Mouse (Mus musculus) forebrain, postnatal 0 days (tissue): Measurements from ENCODE around the gene Tpk1. TPM values are rescaled to one million over a fixed set of nuclear protein-coding genes. Genes with fewer than 3 reads are reported as not detected.

Experiments
- ATAC-seq: fragments of 200-750 bp; cut with Nextera tagmentation; 2 replicates; pipeline ENCODE4 v1.8.0; 2017; ENCODE audit warnings: mild to moderate bottlenecking, moderate library complexity
- DNase-seq: peaks from one replicate; pipeline ENCODE4 v3.0.0-alpha.2; 2015
- H3K27ac ChIP-seq: fragments of 300-500 bp; sonication (generic); 2 replicates; pipeline ENCODE4 v1.5.1; 2014; ENCODE audit warnings: low read depth, mild to moderate bottlenecking, antibody characterized with exemption, low read length, moderate library complexity, mixed read lengths
- H3K27me3 ChIP-seq: fragments of 300-500 bp; sonication (generic); 2 replicates; pipeline ENCODE4 v1.6.1; 2014; ENCODE audit warnings: mild to moderate bottlenecking, low read length, mixed read lengths; ENCODE audit not compliant: insufficient read depth
- H3K36me3 ChIP-seq: fragments of 300-500 bp; sonication (generic); 2 replicates; pipeline ENCODE4 v1.6.1; 2014; ENCODE audit warnings: mild to moderate bottlenecking, moderate library complexity; ENCODE audit not compliant: insufficient read depth
- H3K4me1 ChIP-seq: fragments of 300-500 bp; sonication (generic); 2 replicates; pipeline ENCODE4 v1.6.1; 2014; ENCODE audit warnings: antibody characterized with exemption; ENCODE audit not compliant: insufficient read depth
- H3K4me2 ChIP-seq: fragments of 300-500 bp; sonication (generic); 2 replicates; pipeline ENCODE4 v1.6.1; 2014; ENCODE audit warnings: low read depth, mild to moderate bottlenecking, moderate library complexity
- H3K4me3 ChIP-seq: fragments of 300-500 bp; sonication (generic); 2 replicates; pipeline ENCODE4 v1.5.1; 2014; ENCODE audit warnings: low read depth, low read length, mixed read lengths
- H3K9ac ChIP-seq: fragments of 300-500 bp; sonication (generic); 2 replicates; pipeline ENCODE4 v1.6.1; 2014; ENCODE audit warnings: mild to moderate bottlenecking
- H3K9me3 ChIP-seq: fragments of 300-500 bp; sonication (generic); 2 replicates; pipeline ENCODE4 v1.6.1; 2016; ENCODE audit warnings: low read length
- CTCF ChIP-seq: sonication (generic); IDR thresholded peaks from 2 replicates; pipeline ENCODE4 v1.5.1; 2016; ENCODE audit warnings: antibody characterized with exemption, control low read depth, low read depth
- WGBS: fragments of 180-500 bp; shearing (Covaris S2); extraction: QIAGEN DNeasy Blood & Tissue Kit; methylation state at CpG from one replicate; pipeline ENCODE4 v1.1.7; 2014; 5-methylcytosine and 5-hydroxymethylcytosine counted together
- polyA plus RNA-seq: library from polyadenylated mRNA; unstranded; fragments of >200 nt; fragmentation: Nextera tagmentation; extraction: Ambion mirVana; gene quantifications from 2 replicates; pipeline ENCODE4 v1.2.1, GENCODE M21; 2015
- total RNA-seq: library from RNA; depleted of rRNA; stranded (reverse); fragments of >200 nt; gene quantifications from 2 replicates; pipeline ENCODE4 v1.2.3, GENCODE M21; 2014

The Tpk1 gene
- total and polyA plus RNA-seq, 2 experiments from 2014 or later: 4.7 to 5.0 TPM

- H3K27me3 ChIP-seq: no peaks in the 10 kb centered on the region
- no peak for DNase-seq
- H3K4me1 ChIP-seq: no peaks in the 10 kb centered on the region
- WGBS: 84% methylated on average over 5 of the region's 5 CpGs
- no peak overlapping the region for H3K27ac ChIP-seq
- ATAC-seq: no peak
- no peak for TF ChIP-seq CTCF
- H3K4me2 ChIP-seq: no peak overlapping the region
- no peak overlapping the region for H3K9ac ChIP-seq
- H3K36me3 ChIP-seq: no peaks in the 10 kb centered on the region
- no peaks in the 10 kb centered on the region for H3K9me3 ChIP-seq
- no peak overlapping the region for H3K4me3 ChIP-seq
These were observed 161.4 kb downstream of the Tpk1 start for GRCm38 (mm10) chr6:43504609-43505230.

DNA sequence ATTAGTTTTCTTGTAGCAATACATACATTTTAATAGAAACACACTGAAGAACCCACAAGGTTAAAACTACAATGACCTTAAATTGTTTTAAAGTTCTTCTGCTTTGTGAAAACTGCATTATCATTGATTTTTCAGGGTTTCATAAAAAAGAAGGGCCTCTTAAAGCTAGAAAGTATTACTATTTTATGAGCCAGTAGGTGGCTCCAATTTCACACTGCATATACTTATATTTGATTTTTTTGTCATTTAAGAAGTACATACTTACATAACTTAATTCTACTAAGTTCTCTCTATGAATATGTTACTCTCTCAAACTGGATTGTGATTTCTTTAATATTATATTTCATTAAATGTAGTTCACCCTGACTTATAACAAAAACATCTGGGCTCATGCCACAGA, 173.7 kb downstream of the Tpk1 start:
- DNase-seq: peak; percentile 3
- no peaks in the 10 kb centered on the region for H3K9me3 ChIP-seq
- no peaks in the 10 kb centered on the region for H3K36me3 ChIP-seq
- H3K27ac ChIP-seq: no peak overlapping the region
- H3K9ac ChIP-seq: no peak overlapping the region
- ATAC-seq: no peak
- H3K4me3 ChIP-seq: no peak overlapping the region
- no peaks in the 10 kb centered on the region for H3K4me1 ChIP-seq
- peak; percentile 23; the same call in 1 of the 2 replicates for TF ChIP-seq CTCF
- no peak overlapping the region for H3K4me2 ChIP-seq
- H3K27me3 ChIP-seq: no peaks in the 10 kb centered on the region

- no peak overlapping the region for H3K27ac ChIP-seq
- no peak for TF ChIP-seq CTCF
- no peaks in the 10 kb centered on the region for H3K4me1 ChIP-seq
- WGBS: 89% methylated on average over 2 of the region's 2 CpGs
- DNase-seq: no peak
- no peak overlapping the region for H3K4me2 ChIP-seq
- no peaks in the 10 kb centered on the region for H3K9me3 ChIP-seq
- H3K27me3 ChIP-seq: no peaks in the 10 kb centered on the region
- H3K36me3 ChIP-seq: no peaks in the 10 kb centered on the region
- no peak overlapping the region for H3K9ac ChIP-seq
- H3K4me3 ChIP-seq: no peak overlapping the region
- no peak for ATAC-seq
These were observed 179.4 kb downstream of the Tpk1 start for GRCm38 (mm10) chr6:43486691-43487090.

GRCm38 (mm10) chr6:43480687-43481086, 185.4 kb downstream of the Tpk1 start:
- no peak overlapping the region for H3K4me2 ChIP-seq
- no peak overlapping the region for H3K9ac ChIP-seq
- H3K4me3 ChIP-seq: no peak overlapping the region
- no peak for TF ChIP-seq CTCF
- no peaks in the 10 kb centered on the region for H3K36me3 ChIP-seq
- 87% methylated on average over 3 of the region's 3 CpGs for WGBS
- H3K9me3 ChIP-seq: no peaks in the 10 kb centered on the region
- DNase-seq (no peak), ATAC-seq (no peak)
- H3K4me1 ChIP-seq: no peaks in the 10 kb centered on the region
- no peak overlapping the region for H3K27ac ChIP-seq
- H3K27me3 ChIP-seq: no peaks in the 10 kb centered on the region

DNA sequence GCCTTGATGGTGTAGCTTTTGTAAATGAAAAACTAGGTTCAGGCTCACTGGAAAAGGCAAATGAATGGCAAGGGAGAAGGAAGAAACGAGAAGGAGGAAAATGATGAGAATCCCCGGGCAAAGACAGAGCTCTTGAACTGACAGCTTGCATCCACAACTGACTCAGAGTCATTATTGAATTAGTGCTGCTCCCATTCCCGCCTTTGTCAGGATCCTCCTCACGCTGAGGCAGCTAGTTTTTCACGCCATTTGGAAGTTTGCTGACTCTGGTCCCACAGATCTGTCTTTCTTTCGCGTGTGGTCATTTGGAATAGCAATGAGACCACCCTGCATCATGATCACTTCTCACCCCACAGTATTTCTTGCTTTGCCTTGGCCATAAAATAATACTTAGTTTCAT, 187.3 kb downstream of the Tpk1 start:
- ATAC-seq: no peak
- 50% methylated on average over 7 of the region's 7 CpGs for WGBS
- no peaks in the 10 kb centered on the region for H3K36me3 ChIP-seq
- H3K4me2 ChIP-seq: no peak overlapping the region
- DNase-seq: no peak
- no peak overlapping the region for H3K27ac ChIP-seq
- H3K9ac ChIP-seq: no peak overlapping the region
- H3K4me1 ChIP-seq: no peaks in the 10 kb centered on the region
- H3K27me3 ChIP-seq: no peaks in the 10 kb centered on the region
- H3K4me3 ChIP-seq: no peak overlapping the region
- TF ChIP-seq CTCF: no peak
- H3K9me3 ChIP-seq: no peaks in the 10 kb centered on the region

GRCm38 (mm10) chr6:43476406-43476805, 189.7 kb downstream of the Tpk1 start:
- DNase-seq (no peak), ATAC-seq (no peak)
- Histone ChIP-seq H3K9me3 (no peaks in the 10 kb centered on the region), H3K36me3 (no peaks in the 10 kb centered on the region), H3K4me3 (no peak overlapping the region), H3K4me2 (no peak overlapping the region), H3K9ac (no peak overlapping the region), H3K4me1 (no peaks in the 10 kb centered on the region), H3K27ac (no peak overlapping the region), H3K27me3 (no peaks in the 10 kb centered on the region)
- no peak for TF ChIP-seq CTCF
- 92% methylated on average over 3 of the region's 3 CpGs for WGBS

DNA sequence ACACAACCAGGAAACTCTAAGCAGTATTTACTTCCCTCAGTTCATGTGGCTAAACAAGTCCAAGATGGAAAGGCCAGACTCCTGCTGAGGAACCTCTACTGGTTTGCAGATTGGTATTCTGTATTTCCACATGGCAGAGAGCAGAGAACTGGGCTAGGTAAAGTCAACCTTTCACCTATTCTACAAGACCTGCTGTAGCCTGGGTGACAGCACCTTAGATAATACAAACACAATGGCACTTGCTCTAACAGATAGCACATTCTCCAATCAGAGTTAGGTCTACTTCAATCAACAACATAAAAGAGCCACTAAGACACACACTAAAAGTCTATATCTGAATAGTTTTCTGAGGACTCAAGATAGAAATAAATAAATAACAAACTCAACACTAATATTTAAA, 190.2 kb downstream of the Tpk1 start:
- no peak for TF ChIP-seq CTCF
- H3K4me3 ChIP-seq: no peak overlapping the region
- ATAC-seq: no peak

More for the DNA sequence above, 190.2 kb downstream of the Tpk1 start:
- H3K27me3 ChIP-seq: no peaks in the 10 kb centered on the region
- H3K9ac ChIP-seq: no peak overlapping the region
- no peaks in the 10 kb centered on the region for H3K9me3 ChIP-seq
- no peak overlapping the region for H3K4me2 ChIP-seq
- no peak overlapping the region for H3K27ac ChIP-seq
- DNase-seq: no peak
- H3K36me3 ChIP-seq: no peaks in the 10 kb centered on the region
- H3K4me1 ChIP-seq: no peaks in the 10 kb centered on the region
